Mouse (Mus musculus) lung, adult 2 months (tissue): Measurements from ENCODE around the gene Pcca.

Experiments
- CTCF ChIP-seq: fragments of 200-500 bp; IDR thresholded peaks from 2 replicates; pipeline ENCODE4 v1.5.1; 2011; ENCODE audit warnings: mild to moderate bottlenecking, low read length, control low read depth; ENCODE audit not compliant: insufficient read depth
- POLR2A ChIP-seq: fragments of 200-500 bp; IDR thresholded peaks from 2 replicates; pipeline ENCODE4 v1.6.1; 2011; ENCODE audit warnings: low read depth, mild to moderate bottlenecking, control low read depth, low read length, borderline replicate concordance; ENCODE audit errors: extremely low read depth

DNA sequence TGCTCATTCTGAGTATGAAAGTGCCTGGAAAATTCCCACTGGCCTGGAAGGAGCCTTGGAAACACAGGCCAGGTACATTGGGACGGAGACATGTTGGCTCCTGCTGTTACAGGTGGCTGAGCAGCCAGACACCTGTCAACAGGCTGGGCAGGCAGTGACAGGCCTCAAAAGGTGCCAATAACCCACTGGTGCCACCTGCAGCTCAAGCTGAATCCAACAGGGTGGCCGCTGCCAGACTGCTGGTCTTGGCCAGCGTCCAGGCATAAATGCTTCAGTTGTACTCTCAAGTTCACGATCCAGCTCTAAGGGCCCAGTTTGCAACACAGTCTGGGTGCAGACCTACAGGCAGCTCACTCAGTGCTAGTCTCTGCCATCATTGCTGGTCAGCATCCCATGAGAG lies 368.8 kb downstream of the Pcca start:
- no peak for TF ChIP-seq POLR2A
- TF ChIP-seq CTCF: peak; percentile 29; the same call in 1 of the 2 replicates
